In genomic region chr19:4396998-4397797, GRCm38 (mm10) we compare ENCODE assay signal across 8 mouse cellular contexts. TPM values are rescaled to one million over a fixed set of nuclear protein-coding genes. Genes with fewer than 3 reads are reported as not detected.
DNase-seq lines count a peak whose midpoint lies in the region; ATAC-seq lines count a peak whose summit lies in the region.

No protein-coding gene starts in this region.

- H3K4me3 ChIP-seq in hindbrain, embryonic 13.5 days = peak overlapping the region; percentile 100

- no peaks in the 10 kb centered on the region for H3K9me3 ChIP-seq in hindbrain, embryonic 13.5 days

- no peaks in the 10 kb centered on the region for H3K27me3 ChIP-seq in hindbrain, embryonic 13.5 days

- H3K27ac ChIP-seq in hindbrain, embryonic 13.5 days = peak overlapping the region; percentile 99

- H3K4me1 ChIP-seq in hindbrain, embryonic 13.5 days (replicated peaks) = peaks cover 35% of the 10 kb centered on the region

- H3K36me3 ChIP-seq in hindbrain, embryonic 13.5 days = peaks cover 3% of the 10 kb centered on the region; the same call in 1 of the 2 replicates

- peak; percentile 94 for ATAC-seq in hindbrain, embryonic 13.5 days (ENCODE audit: low FRiP score)

- peak; percentile 100 for DNase-seq in NIH3T3 (ENCODE audit: low read depth)
- peak; percentile 98 to 99 for DNase-seq in cerebellum, postnatal 10 days
- peak; percentile 93 for DNase-seq in frontal cortex, postnatal 10 days (ENCODE audit: low spot score in 2 of 2)
- peak; percentile 88 to 90 for DNase-seq in layer of hippocampus, postnatal 25 days (ENCODE audit: extremely low spot score in 1 of 2, low spot score in 1 of 2)
- peak; percentile 95 for DNase-seq in lung, postnatal 25 days (ENCODE audit: low spot score)
- peak; percentile 99 for DNase-seq in retina, embryonic 14.5 days (ENCODE audit: low spot score)
- DNase-seq in thymus, postnatal 4 days = peak; percentile 98

- peak overlapping the region; percentile 99 for H3K9ac ChIP-seq in hindbrain, embryonic 13.5 days

- under 1% methylated on average over 46 of the region's 90 CpGs for WGBS in hindbrain, embryonic 13.5 days

- peak overlapping the region; percentile 96 for H3K4me2 ChIP-seq in hindbrain, embryonic 13.5 days

RNA-seq across cellular contexts. Expression of gene Kdm2a, which starts 0.9 kb away (rescaled TPM):
- polyA plus RNA-seq in hindbrain, embryonic 13.5 days (2015; fragmentation: Nextera tagmentation; extraction: Ambion mirVana) = 34.6 and 36.3 TPM in 2 replicates
- total RNA-seq in layer of hippocampus, postnatal 25 days (2021) = 10 to 100 TPM; 70.6 to 85.0 TPM

RNA-seq across cellular contexts. Expression of gene Rhod, which starts 42.0 kb away (rescaled TPM):
- polyA plus RNA-seq in hindbrain, embryonic 13.5 days (2015; fragmentation: Nextera tagmentation; extraction: Ambion mirVana) = 7.0 and 7.8 TPM in 2 replicates
- total RNA-seq in layer of hippocampus, postnatal 25 days (2021) = 1 to 10 TPM in 1 of 2 experiments, under 1 TPM in 1; 0.87 to 1.2 TPM

Comparison
In these comparisons a context has a peak if more than half of its experiments do, and no peak if none do; other contexts are left out.
1. Peak in every context shown above with its lines: DNase-seq, ATAC-seq, H3K4me3 ChIP-seq and H3K27ac ChIP-seq.